Mouse (Mus musculus): ENCODE results near the gene Hoxa5. TPM values are rescaled to one million over a fixed set of nuclear protein-coding genes. Genes with fewer than 3 reads are reported as not detected.

Gene Hoxa5
- polyA plus RNA-seq, 1 experiment from 2014 or later: not detected

GRCm38 (mm10) chr6:52180726-52181125 is 23.7 kb downstream of the Hoxa5 start:
- 4% methylated on average over 3 of the region's 3 CpGs for WGBS
- no peaks in the 10 kb centered on the region for H3K4me1 ChIP-seq (replicated peaks; ENCODE audit: control insufficient read depth, insufficient read depth, low read length)
- H3K9me3 ChIP-seq (ENCODE audit: control insufficient read depth, low read length): no peaks in the 10 kb centered on the region
- peak; percentile 44 for DNase-seq (ENCODE audit: low spot score)
- no peak overlapping the region for H3K4me3 ChIP-seq (ENCODE audit: low read depth, low read length)
- no peak overlapping the region for H3K9ac ChIP-seq (ENCODE audit: low read length)
- H3K4me2 ChIP-seq (ENCODE audit: low read depth, low read length, severe bottlenecking): no peak overlapping the region
- H3K27me3 ChIP-seq (ENCODE audit: control insufficient read depth, insufficient read depth, low read length): peaks cover 100% of the 10 kb centered on the region
- H3K27ac ChIP-seq (ENCODE audit: low read depth, low read length): no peak overlapping the region
- H3K36me3 ChIP-seq (ENCODE audit: control insufficient read depth, insufficient read depth, low read length): no peaks in the 10 kb centered on the region
- no peak for ATAC-seq (replicated peaks; ENCODE audit: low FRiP score)

GRCm38 (mm10) chr6:52180213-52180710 is 24.1 kb downstream of the Hoxa5 start:
- H3K36me3 ChIP-seq (ENCODE audit: control insufficient read depth, insufficient read depth, low read length): no peaks in the 10 kb centered on the region
- H3K27me3 ChIP-seq (ENCODE audit: control insufficient read depth, insufficient read depth, low read length): peaks cover 100% of the 10 kb centered on the region
- H3K4me3 ChIP-seq (ENCODE audit: low read depth, low read length): no peak overlapping the region
- DNase-seq (ENCODE audit: low spot score): peak; percentile 44
- H3K27ac ChIP-seq (ENCODE audit: low read depth, low read length): no peak overlapping the region
- no peak overlapping the region for H3K4me2 ChIP-seq (ENCODE audit: low read depth, low read length, severe bottlenecking)
- H3K9ac ChIP-seq (ENCODE audit: low read length): no peak overlapping the region
- H3K9me3 ChIP-seq (ENCODE audit: control insufficient read depth, low read length): no peaks in the 10 kb centered on the region
- no peak for ATAC-seq (replicated peaks; ENCODE audit: low FRiP score)
- H3K4me1 ChIP-seq (replicated peaks; ENCODE audit: control insufficient read depth, insufficient read depth, low read length): no peaks in the 10 kb centered on the region
- WGBS: 1% methylated on average over 11 of the region's 11 CpGs

DNA sequence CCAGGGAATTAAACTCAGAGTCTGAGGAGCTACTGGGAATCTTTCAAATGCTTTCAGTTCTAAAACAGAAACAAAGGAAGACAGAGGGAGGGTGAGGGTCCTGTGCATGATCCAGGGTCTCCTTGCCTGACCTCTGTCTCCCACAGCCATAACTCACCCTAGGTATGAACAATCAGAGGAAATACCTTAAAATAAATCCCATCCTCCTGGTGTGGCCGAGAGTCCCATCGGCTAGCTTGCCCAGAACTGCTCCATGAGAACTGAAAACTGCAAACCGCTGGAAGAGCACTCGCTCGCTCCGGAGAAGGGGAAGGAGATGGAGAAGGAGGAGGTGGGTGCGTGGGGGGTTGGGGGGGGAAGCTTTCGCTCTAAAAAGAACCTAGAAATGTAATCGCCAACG is 24.7 kb downstream of the Hoxa5 start:
- DNase-seq (ENCODE audit: low spot score): peak; percentile 48
- H3K4me3 ChIP-seq (ENCODE audit: low read depth, low read length): no peak overlapping the region

GRCm38 (mm10) chr6:52178918-52179665 is 25.3 kb downstream of the Hoxa5 start:
- Histone ChIP-seq H3K9ac (ENCODE audit: low read length) (no peak overlapping the region), H3K9me3 (ENCODE audit: control insufficient read depth, low read length) (no peaks in the 10 kb centered on the region), H3K4me1 (replicated peaks; ENCODE audit: control insufficient read depth, insufficient read depth, low read length) (no peaks in the 10 kb centered on the region), H3K36me3 (ENCODE audit: control insufficient read depth, insufficient read depth, low read length) (no peaks in the 10 kb centered on the region), H3K27ac (ENCODE audit: low read depth, low read length) (no peak overlapping the region), H3K27me3 (ENCODE audit: control insufficient read depth, insufficient read depth, low read length) (peaks cover 98% of the 10 kb centered on the region), H3K4me2 (ENCODE audit: low read depth, low read length, severe bottlenecking) (no peak overlapping the region), H3K4me3 (ENCODE audit: low read depth, low read length) (no peak overlapping the region)
- ATAC-seq (replicated peaks; ENCODE audit: low FRiP score): no peak
- peak; percentile 48 for DNase-seq (ENCODE audit: low spot score)
- 1% methylated on average over 4 of the region's 4 CpGs for WGBS

More for the DNA sequence above, 24.7 kb downstream of the Hoxa5 start:
- Histone ChIP-seq H3K4me2 (ENCODE audit: low read depth, low read length, severe bottlenecking) (no peak overlapping the region), H3K36me3 (ENCODE audit: control insufficient read depth, insufficient read depth, low read length) (no peaks in the 10 kb centered on the region), H3K9ac (ENCODE audit: low read length) (no peak overlapping the region), H3K9me3 (ENCODE audit: control insufficient read depth, low read length) (no peaks in the 10 kb centered on the region), H3K27ac (ENCODE audit: low read depth, low read length) (no peak overlapping the region), H3K27me3 (ENCODE audit: control insufficient read depth, insufficient read depth, low read length) (peaks cover 100% of the 10 kb centered on the region), H3K4me1 (replicated peaks; ENCODE audit: control insufficient read depth, insufficient read depth, low read length) (no peaks in the 10 kb centered on the region)
- no peak for ATAC-seq (replicated peaks; ENCODE audit: low FRiP score)
- 0% methylated on average over 10 of the region's 10 CpGs for WGBS

DNA sequence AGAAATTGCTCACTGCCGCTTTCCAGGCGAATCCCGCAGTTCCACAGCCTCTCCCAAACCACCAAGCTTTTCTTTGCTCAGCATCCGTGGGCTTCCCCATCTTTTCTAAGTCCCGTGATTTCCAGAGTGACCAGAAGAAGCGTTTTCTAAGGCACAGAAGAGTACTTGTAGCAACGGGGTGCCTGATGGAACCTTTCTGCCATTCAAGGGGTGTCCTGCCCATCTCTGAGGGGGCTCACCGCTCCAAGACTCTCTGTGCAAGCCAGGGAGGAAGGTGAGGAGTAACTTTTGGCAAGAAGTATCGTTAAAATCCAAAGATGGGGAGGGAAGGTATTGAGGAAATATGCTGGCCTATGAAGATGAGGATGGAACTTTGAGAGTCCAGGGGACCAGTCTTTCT is 26.6 kb downstream of the Hoxa5 start:
- H3K27me3 ChIP-seq (ENCODE audit: control insufficient read depth, insufficient read depth, low read length): peaks cover 98% of the 10 kb centered on the region
- H3K36me3 ChIP-seq (ENCODE audit: control insufficient read depth, insufficient read depth, low read length): no peaks in the 10 kb centered on the region
- no peak overlapping the region for H3K4me2 ChIP-seq (ENCODE audit: low read depth, low read length, severe bottlenecking)
- H3K9ac ChIP-seq (ENCODE audit: low read length): no peak overlapping the region
- no peak overlapping the region for H3K27ac ChIP-seq (ENCODE audit: low read depth, low read length)
- H3K4me1 ChIP-seq (replicated peaks; ENCODE audit: control insufficient read depth, insufficient read depth, low read length): no peaks in the 10 kb centered on the region
- H3K9me3 ChIP-seq (ENCODE audit: control insufficient read depth, low read length): no peaks in the 10 kb centered on the region
- ATAC-seq (replicated peaks; ENCODE audit: low FRiP score) (no peak), DNase-seq (ENCODE audit: low spot score) (peak; percentile 53)
- H3K4me3 ChIP-seq (ENCODE audit: low read depth, low read length): no peak overlapping the region
- WGBS: 1% methylated on average over 9 of the region's 9 CpGs

- Histone ChIP-seq H3K9ac (ENCODE audit: low read length) (no peak within 1 kb of the TSS), H3K4me3 (ENCODE audit: low read depth, low read length) (no peak within 1 kb of the TSS), H3K27me3 (ENCODE audit: control insufficient read depth, insufficient read depth, low read length) (peaks cover 98% of the 10 kb centered on the region), H3K4me2 (ENCODE audit: low read depth, low read length, severe bottlenecking) (no peak within 1 kb of the TSS), H3K27ac (ENCODE audit: low read depth, low read length) (no peak within 1 kb of the TSS), H3K36me3 (ENCODE audit: control insufficient read depth, insufficient read depth, low read length) (no peaks in the 10 kb centered on the region), H3K9me3 (ENCODE audit: control insufficient read depth, low read length) (no peaks in the 10 kb centered on the region), H3K4me1 (replicated peaks; ENCODE audit: control insufficient read depth, insufficient read depth, low read length) (0 out of 2 replicates have a peak, but pooled peaks cover 3% of the 10 kb centered on the region)
- WGBS: under 1% methylated on average over 36 of the region's 36 CpGs
- ATAC-seq (replicated peaks; ENCODE audit: low FRiP score) (no peak), DNase-seq (ENCODE audit: low spot score) (peak; percentile 62)
These were observed 27.2 kb downstream of the Hoxa5 start, which contains the start of gene 5730596B20Rik for GRCm38 (mm10) chr6:52177061-52177735. TSS of gene 5730596B20Rik (plus strand) at chr6:52177498.

DNA sequence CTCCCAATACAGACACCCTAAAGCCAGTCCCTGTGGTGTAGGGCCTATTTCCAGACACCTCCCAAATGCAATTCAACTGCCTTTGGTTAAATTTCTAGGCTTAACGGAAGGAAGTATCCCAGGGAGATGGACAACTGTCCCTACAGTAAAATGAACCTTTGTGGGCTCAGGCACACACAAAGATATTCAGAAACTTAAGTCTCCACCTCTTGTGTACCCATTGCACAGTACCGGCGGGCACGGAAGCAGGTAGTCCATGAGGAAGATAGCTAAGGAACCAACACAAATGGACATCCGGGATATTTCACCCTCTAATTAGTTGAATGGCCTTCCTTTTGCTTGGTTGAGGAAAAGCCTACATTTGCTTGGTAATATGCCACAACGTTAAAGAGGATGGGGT is 28.0 kb downstream of the Hoxa5 start:
- ATAC-seq (replicated peaks; ENCODE audit: low FRiP score): no peak
- Histone ChIP-seq H3K4me1 (replicated peaks; ENCODE audit: control insufficient read depth, insufficient read depth, low read length) (0 out of 2 replicates have a peak, but pooled peaks cover 3% of the 10 kb centered on the region), H3K27ac (ENCODE audit: low read depth, low read length) (no peak overlapping the region), H3K9ac (ENCODE audit: low read length) (no peak overlapping the region), H3K36me3 (ENCODE audit: control insufficient read depth, insufficient read depth, low read length) (no peaks in the 10 kb centered on the region), H3K4me2 (ENCODE audit: low read depth, low read length, severe bottlenecking) (no peak overlapping the region), H3K4me3 (ENCODE audit: low read depth, low read length) (no peak overlapping the region), H3K9me3 (ENCODE audit: control insufficient read depth, low read length) (no peaks in the 10 kb centered on the region), H3K27me3 (ENCODE audit: control insufficient read depth, insufficient read depth, low read length) (peaks cover 98% of the 10 kb centered on the region)
- no peak for DNase-seq (ENCODE audit: low spot score)
- 2% methylated on average over 6 of the region's 6 CpGs for WGBS

DNA sequence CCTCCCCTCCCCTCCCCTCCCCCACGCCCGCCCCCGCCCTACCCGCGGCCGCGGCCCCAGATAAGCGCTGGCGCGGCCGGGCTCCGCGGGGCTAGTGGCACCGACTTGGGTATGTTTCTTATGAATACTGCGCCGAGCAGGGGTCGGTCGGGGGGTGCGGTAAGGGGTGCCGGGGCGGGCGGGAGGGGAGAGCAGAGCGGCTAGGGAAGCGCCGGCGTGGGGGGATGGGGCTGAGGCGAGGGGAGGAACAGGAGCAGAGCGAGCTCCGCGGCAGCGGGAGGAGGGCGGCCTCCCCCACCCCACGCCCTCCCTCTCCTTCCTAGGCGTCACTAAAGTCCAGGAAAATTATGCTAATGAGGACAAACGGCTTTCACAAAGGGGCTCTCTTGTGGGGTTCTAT is 28.5 kb downstream of the Hoxa5 start:
- Histone ChIP-seq H3K27me3 (ENCODE audit: control insufficient read depth, insufficient read depth, low read length) (peaks cover 98% of the 10 kb centered on the region), H3K4me1 (replicated peaks; ENCODE audit: control insufficient read depth, insufficient read depth, low read length) (0 out of 2 replicates have a peak, but pooled peaks cover 3% of the 10 kb centered on the region), H3K27ac (ENCODE audit: low read depth, low read length) (no peak overlapping the region), H3K9me3 (ENCODE audit: control insufficient read depth, low read length) (no peaks in the 10 kb centered on the region), H3K36me3 (ENCODE audit: control insufficient read depth, insufficient read depth, low read length) (no peaks in the 10 kb centered on the region), H3K9ac (ENCODE audit: low read length) (no peak overlapping the region), H3K4me3 (ENCODE audit: low read depth, low read length) (no peak overlapping the region), H3K4me2 (ENCODE audit: low read depth, low read length, severe bottlenecking) (no peak overlapping the region)
- WGBS: 0% methylated on average over 14 of the region's 35 CpGs
- peak; percentile 60 for DNase-seq (ENCODE audit: low spot score)
- no peak for ATAC-seq (replicated peaks; ENCODE audit: low FRiP score)
